Mouse (Mus musculus) E14TG2a.4 (cell line): ENCODE data around the gene H2al1j.
A peak's percentile ranks its signal among the peaks of the same experiment; 100 is the strongest.
"Not testable (repeated sequence)": the region's sequence is repeated elsewhere in the genome, so short reads cannot be mapped to it uniquely, and the experiment has no call there.

Experiments used
- H3K27me3 ChIP-seq: 2 replicates; pipeline ENCODE4 v1.6.1; 2014; ENCODE audit warnings: low read length, control low read depth; ENCODE audit not compliant: insufficient read depth
- H3K36me3 ChIP-seq: 2 replicates; pipeline ENCODE4 v1.6.1; 2014; ENCODE audit warnings: low read length, control low read depth; ENCODE audit not compliant: insufficient read depth
- H3K4me1 ChIP-seq: replicated peaks from 2 replicates; pipeline ENCODE4 v1.6.1; 2014; ENCODE audit warnings: low read depth, low read length, control low read depth
- H3K4me3 ChIP-seq: replicated peaks from 2 replicates; pipeline ENCODE4 v1.5.1; 2014; ENCODE audit warnings: mild to moderate bottlenecking, low read length
- H3K9me3 ChIP-seq: 2 replicates; pipeline ENCODE4 v1.6.1; 2014; ENCODE audit warnings: low read length, control low read depth
- CTCF ChIP-seq: conservative IDR thresholded peaks from 2 replicates; pipeline ENCODE4 v1.5.1; 2014; ENCODE audit warnings: low read length
- NANOG ChIP-seq: IDR thresholded peaks from 2 replicates; pipeline ENCODE4 v1.6.1; 2014; ENCODE audit warnings: borderline replicate concordance, low read length, mixed read lengths
- POU5F1 ChIP-seq: IDR thresholded peaks from 2 replicates; pipeline ENCODE4 v1.6.1; 2014; ENCODE audit warnings: low read length, borderline replicate concordance

H2al1j gene

DNA sequence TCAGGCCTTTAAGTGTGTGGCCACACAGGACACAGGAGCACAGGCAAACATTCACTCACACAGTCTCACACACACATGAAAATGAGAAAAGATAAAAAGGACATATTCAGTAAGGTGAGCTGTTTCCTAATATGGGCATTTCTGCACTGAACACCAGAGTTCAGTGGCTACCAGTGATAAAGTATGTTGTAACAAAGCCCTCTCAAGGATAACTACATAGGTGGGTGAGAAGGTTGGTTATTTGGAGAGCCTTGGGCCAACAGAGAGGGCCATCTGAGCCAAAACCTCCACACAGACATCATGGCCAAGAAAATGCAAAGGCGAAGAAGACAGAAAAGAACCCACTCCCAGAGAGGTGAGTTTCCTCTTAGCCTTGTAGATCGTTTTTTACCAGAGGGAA lies at the start of gene H2al1j:
Gene H2al1j, plus strand, starts transcription at position 301 of the 400 bp plus-strand sequence.
- H3K4me3 ChIP-seq, H3K36me3 ChIP-seq, H3K27me3 ChIP-seq, H3K4me1 ChIP-seq, H3K9me3 ChIP-seq: not testable (repeated sequence)

DNA sequence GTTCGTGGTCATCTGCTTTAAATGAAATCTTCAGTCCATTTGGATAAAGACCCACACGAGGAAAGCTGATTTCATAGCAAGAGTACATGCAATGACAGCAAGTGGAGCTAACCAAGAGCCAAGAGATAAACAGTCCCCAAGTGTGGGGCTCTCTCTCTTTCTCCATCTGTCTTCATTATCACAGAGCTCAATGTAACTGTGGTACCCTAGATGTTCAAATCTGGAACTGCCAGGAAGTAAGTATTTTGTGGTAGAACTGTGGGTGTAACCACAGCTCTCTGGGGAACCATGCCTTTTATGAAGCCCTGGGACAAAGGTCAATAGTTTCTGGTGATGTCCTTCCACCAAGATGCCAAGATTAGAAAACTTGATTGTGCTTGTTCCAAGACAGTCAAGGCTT lies 46.9 kb upstream of the H2al1j start:
- no peak for TF ChIP-seq POU5F1
- no peak for TF ChIP-seq CTCF
- no peak for TF ChIP-seq NANOG
- Histone ChIP-seq H3K36me3 (no peaks in the 10 kb centered on the region), H3K4me1 (no peaks in the 10 kb centered on the region), H3K27me3 (no peaks in the 10 kb centered on the region), H3K9me3 (peaks cover 35% of the 10 kb centered on the region), H3K4me3 (no peak overlapping the region)

DNA sequence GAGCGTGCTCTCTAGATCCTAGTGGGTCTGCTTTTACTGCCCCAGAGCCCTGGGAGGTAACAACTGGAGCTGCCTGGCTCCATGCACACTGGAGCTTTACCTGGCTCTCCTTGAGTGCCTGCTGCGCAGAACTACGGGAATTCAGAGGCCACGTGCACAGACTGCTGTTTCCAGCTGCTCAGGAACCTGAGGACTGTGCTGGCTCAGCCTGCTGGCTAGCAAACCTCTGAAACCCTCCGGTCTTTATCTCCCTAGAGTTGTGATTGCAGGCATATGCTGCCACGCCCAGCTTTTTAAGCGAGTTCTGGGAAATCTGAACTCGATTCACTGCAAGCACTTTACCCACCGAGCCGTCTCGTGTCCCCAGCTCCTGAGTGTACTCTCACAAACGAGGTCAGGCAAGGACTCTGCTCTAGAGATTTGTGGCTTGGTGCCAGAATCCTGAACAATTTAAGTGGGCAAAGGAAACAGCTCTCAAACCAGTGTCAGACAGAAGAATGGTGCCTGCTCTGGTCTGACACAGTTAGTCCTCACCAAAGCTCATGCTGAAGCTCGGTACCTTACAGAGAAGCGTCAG lies 39.2 kb upstream of the H2al1j start:
- Histone ChIP-seq H3K4me1 (peaks cover 8% of the 10 kb centered on the region), H3K9me3 (peaks cover 38% of the 10 kb centered on the region), H3K4me3 (no peak overlapping the region), H3K27me3 (no peaks in the 10 kb centered on the region), H3K36me3 (no peaks in the 10 kb centered on the region)
- no peak for TF ChIP-seq NANOG
- no peak for TF ChIP-seq POU5F1
- no peak for TF ChIP-seq CTCF

DNA sequence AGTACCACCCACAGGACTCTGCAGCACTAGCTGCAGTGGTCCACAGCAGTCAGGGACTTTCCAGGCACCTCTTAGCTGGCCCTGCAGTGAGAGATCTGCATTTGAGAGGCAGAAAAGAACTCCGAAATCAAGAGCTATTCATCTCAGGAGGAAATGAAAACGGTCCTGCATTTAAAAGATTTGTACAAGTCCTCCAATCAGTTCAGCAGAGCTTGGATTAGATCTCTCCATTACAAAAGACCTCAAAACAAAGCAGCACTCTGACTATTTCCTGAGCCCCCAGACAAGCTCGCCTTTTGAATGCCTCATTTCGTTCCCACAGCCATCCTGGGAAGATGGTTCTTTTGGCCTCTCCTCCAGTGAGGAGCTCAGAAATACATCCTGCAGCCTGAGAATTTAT lies 38.4 kb upstream of the H2al1j start:
- H3K27me3 ChIP-seq: no peaks in the 10 kb centered on the region
- peaks cover 30% of the 10 kb centered on the region for H3K9me3 ChIP-seq
- H3K36me3 ChIP-seq: no peaks in the 10 kb centered on the region
- no peak overlapping the region for H3K4me3 ChIP-seq
- TF ChIP-seq NANOG: peak; percentile 68; the same call in 1 of the 2 replicates
- TF ChIP-seq POU5F1: no peak
- peaks cover 8% of the 10 kb centered on the region for H3K4me1 ChIP-seq

DNA sequence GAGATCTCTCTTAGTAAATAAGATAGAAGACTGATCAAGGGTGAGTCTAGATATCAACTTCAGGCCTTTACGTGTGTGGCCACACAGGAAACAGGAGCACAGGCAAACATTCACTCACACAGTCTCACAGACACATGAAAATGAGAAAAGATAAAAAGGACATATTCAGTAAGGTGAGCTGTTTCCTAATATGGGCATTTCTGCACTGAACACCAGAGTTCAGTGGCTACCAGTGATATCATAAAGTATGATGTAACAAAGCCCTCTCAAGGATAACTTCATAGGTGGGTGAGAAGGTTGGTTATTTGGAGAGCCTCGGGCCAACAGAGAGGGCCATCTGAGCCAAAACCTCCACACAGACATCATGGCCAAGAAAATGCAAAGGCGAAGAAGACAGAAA lies 28.7 kb upstream of the H2al1j start, which contains the start of gene H2al1a:
Gene H2al1a, plus strand, starts transcription at position 301 of the 400 bp plus-strand sequence.
- H3K36me3 ChIP-seq, H3K4me3 ChIP-seq, H3K4me1 ChIP-seq, H3K9me3 ChIP-seq, H3K27me3 ChIP-seq: not testable (repeated sequence)

DNA sequence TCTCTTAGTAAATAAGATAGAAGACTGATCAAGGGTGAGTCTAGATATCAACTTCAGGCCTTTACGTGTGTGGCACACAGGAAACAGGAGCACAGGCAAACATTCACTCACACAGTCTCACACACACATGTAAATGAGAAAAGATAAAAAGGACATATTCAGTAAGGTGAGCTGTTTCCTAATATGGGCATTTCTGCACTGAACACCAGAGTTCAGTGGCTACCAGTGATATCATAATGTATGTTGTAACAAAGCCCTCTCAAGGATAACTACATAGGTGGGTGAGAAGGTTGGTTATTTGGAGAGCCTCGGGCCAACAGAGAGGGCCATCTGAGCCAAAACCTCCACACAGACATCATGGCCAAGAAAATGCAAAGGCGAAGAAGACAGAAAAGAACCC lies 25.5 kb upstream of the H2al1j start, which contains the start of gene H2al1b:
Gene H2al1b, plus strand, starts transcription at position 301 of the 400 bp plus-strand sequence.
- H3K4me1 ChIP-seq, H3K4me3 ChIP-seq, H3K9me3 ChIP-seq: not testable (repeated sequence)

DNA sequence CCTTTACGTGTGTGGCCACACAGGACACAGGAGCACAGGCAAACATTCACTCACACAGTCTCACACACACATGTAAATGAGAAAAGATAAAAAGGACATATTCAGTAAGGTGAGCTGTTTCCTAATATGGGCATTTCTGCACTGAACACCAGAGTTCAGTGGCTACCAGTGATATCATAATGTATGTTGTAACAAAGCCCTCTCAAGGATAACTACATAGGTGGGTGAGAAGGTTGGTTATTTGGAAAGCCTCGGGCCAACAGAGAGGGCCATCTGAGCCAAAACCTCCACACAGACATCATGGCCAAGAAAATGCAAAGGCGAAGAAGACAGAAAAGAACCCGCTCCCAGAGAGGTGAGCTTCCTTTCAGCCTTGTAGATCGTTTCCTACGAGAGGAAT lies 22.3 kb upstream of the H2al1j start, which contains the start of gene H2al1c:
Gene H2al1c, plus strand, starts transcription at position 301 of the 400 bp plus-strand sequence.
- H3K4me3 ChIP-seq: not testable (repeated sequence)

More for the DNA sequence above, 25.5 kb upstream of the H2al1j start, which contains the start of gene H2al1b:
- not testable (repeated sequence) for H3K27me3 ChIP-seq, H3K36me3 ChIP-seq

DNA sequence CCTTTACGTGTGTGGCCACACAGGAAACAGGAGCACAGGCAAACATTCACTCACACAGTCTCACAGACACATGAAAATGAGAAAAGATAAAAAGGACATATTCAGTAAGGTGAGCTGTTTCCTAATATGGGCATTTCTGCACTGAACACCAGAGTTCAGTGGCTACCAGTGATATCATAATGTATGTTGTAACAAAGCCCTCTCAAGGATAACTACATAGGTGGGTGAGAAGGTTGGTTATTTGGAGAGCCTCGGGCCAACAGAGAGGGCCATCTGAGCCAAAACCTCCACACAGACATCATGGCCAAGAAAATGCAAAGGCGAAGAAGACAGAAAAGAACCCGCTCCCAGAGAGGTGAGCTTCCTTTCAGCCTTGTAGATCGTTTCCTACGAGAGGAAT lies 19.1 kb upstream of the H2al1j start, which contains the start of gene H2al1d:
Gene H2al1d, plus strand, starts transcription at position 301 of the 400 bp plus-strand sequence.
- not testable (repeated sequence) for H3K36me3 ChIP-seq, H3K4me1 ChIP-seq, H3K27me3 ChIP-seq, H3K4me3 ChIP-seq, H3K9me3 ChIP-seq

More for the DNA sequence above, 22.3 kb upstream of the H2al1j start, which contains the start of gene H2al1c:
- not testable (repeated sequence) for H3K9me3 ChIP-seq, H3K4me1 ChIP-seq, H3K27me3 ChIP-seq, H3K36me3 ChIP-seq

DNA sequence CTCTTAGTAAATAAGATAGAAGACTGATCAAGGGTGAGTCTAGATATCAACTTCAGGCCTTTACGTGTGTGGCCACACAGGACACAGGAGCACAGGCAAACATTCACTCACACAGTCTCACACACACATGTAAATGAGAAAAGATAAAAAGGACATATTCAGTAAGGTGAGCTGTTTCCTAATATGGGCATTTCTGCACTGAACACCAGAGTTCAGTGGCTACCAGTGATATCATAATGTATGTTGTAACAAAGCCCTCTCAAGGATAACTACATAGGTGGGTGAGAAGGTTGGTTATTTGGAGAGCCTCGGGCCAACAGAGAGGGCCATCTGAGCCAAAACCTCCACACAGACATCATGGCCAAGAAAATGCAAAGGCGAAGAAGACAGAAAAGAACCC lies 16.0 kb upstream of the H2al1j start, which contains the start of gene H2al1e:
Gene H2al1e, plus strand, starts transcription at position 301 of the 400 bp plus-strand sequence.
- H3K36me3 ChIP-seq, H3K9me3 ChIP-seq, H3K4me3 ChIP-seq, H3K27me3 ChIP-seq, H3K4me1 ChIP-seq: not testable (repeated sequence)

DNA sequence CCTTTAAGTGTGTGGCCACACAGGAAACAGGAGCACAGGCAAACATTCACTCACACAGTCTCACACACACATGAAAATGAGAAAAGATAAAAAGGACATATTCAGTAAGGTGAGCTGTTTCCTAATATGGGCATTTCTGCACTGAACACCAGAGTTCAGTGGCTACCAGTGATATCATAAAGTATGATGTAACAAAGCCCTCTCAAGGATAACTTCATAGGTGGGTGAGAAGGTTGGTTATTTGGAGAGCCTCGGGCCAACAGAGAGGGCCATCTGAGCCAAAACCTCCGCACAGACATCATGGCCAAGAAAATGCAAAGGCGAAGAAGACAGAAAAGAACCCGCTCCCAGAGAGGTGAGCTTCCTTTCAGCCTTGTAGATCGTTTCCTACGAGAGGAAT lies 12.8 kb upstream of the H2al1j start, which contains the start of gene H2al1f:
Gene H2al1f, plus strand, starts transcription at position 301 of the 400 bp plus-strand sequence.
- not testable (repeated sequence) for H3K27me3 ChIP-seq, H3K9me3 ChIP-seq, H3K4me3 ChIP-seq, H3K4me1 ChIP-seq, H3K36me3 ChIP-seq

DNA sequence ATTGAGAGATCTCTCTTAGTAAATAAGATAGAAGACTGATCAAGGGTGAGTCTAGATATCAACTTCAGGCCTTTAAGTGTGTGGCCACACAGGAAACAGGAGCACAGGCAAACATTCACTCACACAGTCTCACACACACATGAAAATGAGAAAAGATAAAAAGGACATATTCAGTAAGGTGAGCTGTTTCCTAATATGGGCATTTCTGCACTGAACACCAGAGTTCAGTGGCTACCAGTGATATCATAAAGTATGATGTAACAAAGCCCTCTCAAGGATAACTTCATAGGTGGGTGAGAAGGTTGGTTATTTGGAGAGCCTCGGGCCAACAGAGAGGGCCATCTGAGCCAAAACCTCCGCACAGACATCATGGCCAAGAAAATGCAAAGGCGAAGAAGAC lies 9.7 kb upstream of the H2al1j start, which contains the start of gene H2al1g:
Gene H2al1g, plus strand, starts transcription at position 301 of the 400 bp plus-strand sequence.
- not testable (repeated sequence) for H3K36me3 ChIP-seq, H3K9me3 ChIP-seq, H3K4me3 ChIP-seq

DNA sequence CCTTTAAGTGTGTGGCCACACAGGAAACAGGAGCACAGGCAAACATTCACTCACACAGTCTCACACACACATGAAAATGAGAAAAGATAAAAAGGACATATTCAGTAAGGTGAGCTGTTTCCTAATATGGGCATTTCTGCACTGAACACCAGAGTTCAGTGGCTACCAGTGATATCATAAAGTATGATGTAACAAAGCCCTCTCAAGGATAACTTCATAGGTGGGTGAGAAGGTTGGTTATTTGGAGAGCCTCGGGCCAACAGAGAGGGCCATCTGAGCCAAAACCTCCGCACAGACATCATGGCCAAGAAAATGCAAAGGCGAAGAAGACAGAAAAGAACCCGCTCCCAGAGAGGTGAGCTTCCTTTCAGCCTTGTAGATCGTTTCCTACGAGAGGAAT lies 6.4 kb upstream of the H2al1j start, which contains the start of gene H2al1h:
Gene H2al1h, plus strand, starts transcription at position 301 of the 400 bp plus-strand sequence.
- not testable (repeated sequence) for H3K4me3 ChIP-seq, H3K36me3 ChIP-seq, H3K4me1 ChIP-seq, H3K27me3 ChIP-seq, H3K9me3 ChIP-seq

More for the DNA sequence above, 9.7 kb upstream of the H2al1j start, which contains the start of gene H2al1g:
- not testable (repeated sequence) for H3K27me3 ChIP-seq, H3K4me1 ChIP-seq

DNA sequence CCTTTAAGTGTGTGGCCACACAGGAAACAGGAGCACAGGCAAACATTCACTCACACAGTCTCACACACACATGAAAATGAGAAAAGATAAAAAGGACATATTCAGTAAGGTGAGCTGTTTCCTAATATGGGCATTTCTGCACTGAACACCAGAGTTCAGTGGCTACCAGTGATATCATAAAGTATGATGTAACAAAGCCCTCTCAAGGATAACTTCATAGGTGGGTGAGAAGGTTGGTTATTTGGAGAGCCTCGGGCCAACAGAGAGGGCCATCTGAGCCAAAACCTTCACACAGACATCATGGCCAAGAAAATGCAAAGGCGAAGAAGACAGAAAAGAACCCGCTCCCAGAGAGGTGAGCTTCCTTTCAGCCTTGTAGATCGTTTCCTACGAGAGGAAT lies 3.3 kb upstream of the H2al1j start, which contains the start of gene H2al1i:
Gene H2al1i, plus strand, starts transcription at position 301 of the 400 bp plus-strand sequence.
- H3K9me3 ChIP-seq, H3K36me3 ChIP-seq, H3K27me3 ChIP-seq, H3K4me1 ChIP-seq, H3K4me3 ChIP-seq: not testable (repeated sequence)
